Mouse (Mus musculus): ENCODE results near the gene Mboat2. TPM values are rescaled to one million over a fixed set of nuclear protein-coding genes. Genes with fewer than 3 reads are reported as not detected.
A peak's percentile ranks its signal among the peaks of the same experiment; 100 is the strongest.

The Mboat2 gene
- 0.25 and 0.76 TPM in 2 replicates for total RNA-seq (2012; rRNA removed)
- total RNA-seq (2014; rRNA removed): 2.3 and 4.0 TPM in 2 replicates
- 0.39 and 0.55 TPM in 2 replicates for polyA plus RNA-seq (2012; ENCODE audit: insufficient read length, low read depth)

DNA sequence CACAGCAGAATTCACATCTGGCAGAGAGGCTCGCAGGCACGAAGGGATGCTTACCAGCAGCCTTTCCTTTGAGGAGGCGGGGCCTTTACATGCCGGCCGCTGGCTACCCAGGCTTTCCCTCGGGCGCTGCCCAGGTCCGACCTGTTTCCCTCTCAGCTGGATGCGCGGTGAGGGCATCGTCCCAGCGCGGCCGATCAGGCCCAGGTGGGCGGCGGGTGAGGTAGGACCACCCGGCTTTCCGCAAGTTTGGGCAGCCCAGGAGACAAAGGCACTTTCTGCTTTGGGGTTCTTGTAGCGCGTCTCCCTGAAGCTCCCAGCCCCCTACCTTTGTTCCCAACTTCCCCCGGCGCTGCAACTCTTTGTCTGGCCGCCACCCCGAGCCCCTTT, at the start of gene Mboat2:
Gene Mboat2 (plus strand): TSS at position 114 of the 387 bp plus-strand sequence.
- Histone ChIP-seq H3K27me3 (replicated peaks) (peaks cover 20% of the 10 kb centered on the region), H3K4me3 (replicated peaks in 1 of 3; ENCODE audit: low read depth in 2 of 3, low read length in 2 of 3, poor library complexity in 1 of 3) (peak within 1 kb of the TSS in 2 of 3 experiments; percentile 64 to 75), H3K4me1 (ENCODE audit: control insufficient read depth in 1 of 2, insufficient read depth in 2 of 2) (peaks cover 2 to 9% of the 10 kb centered on the region in 2 experiments; a peak in 1 of 4 replicates), H3K4me2 (ENCODE audit: insufficient read depth, low read depth, poor library complexity, severe bottlenecking) (peak within 1 kb of the TSS; percentile 96), H3K9me3 (replicated peaks; ENCODE audit: low read length) (no peaks in the 10 kb centered on the region), H3K27ac (ENCODE audit: insufficient read depth, low read depth) (no peak within 1 kb of the TSS), H3K36me3 (replicated peaks in 1 of 2; ENCODE audit: control insufficient read depth in 1 of 2, insufficient read depth in 1 of 2, low read length in 1 of 2) (no peaks in the 10 kb centered on the region), H3K79me2 (replicated peaks; ENCODE audit: control insufficient read depth, extremely low read depth, insufficient read depth, poor library complexity, severe bottlenecking) (no peaks in the 10 kb centered on the region), H3K9ac (ENCODE audit: insufficient read depth, low read depth) (no peak within 1 kb of the TSS)
- TF ChIP-seq NRF1 (IDR thresholded peaks at IDR 0.05; ENCODE audit: low read depth, low read length): no peak
- dilution Hi-C loops (cut with MboI; ENCODE audit: extremely low pct_ligation_motif_present, extremely low pct_unique_long_range_greater_than_20kb, low sequenced_read_pairs) (no loop called here), in situ Hi-C loops (cut with MboI; ENCODE audit: low pct_ligation_motif_present, low pct_unique_long_range_greater_than_20kb, low sequenced_read_pairs) (no loop called here)
- no peak for DNase-seq (ENCODE audit: extremely low read depth)

DNA sequence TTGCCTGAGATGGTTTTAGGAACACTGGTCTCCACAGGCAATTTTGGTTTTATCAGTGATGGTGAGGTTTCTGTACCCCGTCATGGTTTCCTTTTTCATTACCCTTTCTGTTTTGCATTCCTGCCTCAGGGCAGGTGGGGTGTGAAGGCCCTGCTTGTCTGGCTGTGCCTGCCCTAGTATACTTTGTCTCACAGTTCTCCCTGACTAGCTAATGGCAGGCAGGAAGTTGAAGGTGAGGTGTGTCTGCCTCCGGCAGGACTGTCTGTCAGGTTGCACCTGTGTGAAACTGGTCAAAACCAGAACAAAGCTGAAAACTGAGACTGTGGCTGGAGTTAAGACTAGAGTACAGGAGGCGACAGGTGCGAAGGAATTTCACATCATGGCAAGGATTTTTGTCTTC, 46.9 kb upstream of the Mboat2 start:
- no peaks in the 10 kb centered on the region for H3K9me3 ChIP-seq (replicated peaks; ENCODE audit: low read length)
- no peak overlapping the region for H3K27ac ChIP-seq (ENCODE audit: insufficient read depth, low read depth)
- no peaks in the 10 kb centered on the region for H3K36me3 ChIP-seq (replicated peaks in 1 of 2; ENCODE audit: control insufficient read depth in 1 of 2, insufficient read depth in 1 of 2, low read length in 1 of 2)
- H3K9ac ChIP-seq (ENCODE audit: insufficient read depth, low read depth): no peak overlapping the region
- TF ChIP-seq CHD2 (IDR thresholded peaks at IDR 0.05; ENCODE audit: low read length) (no peak), MAZ (IDR thresholded peaks at IDR 0.05; ENCODE audit: low read depth, low read length) (no peak), MAFK (IDR thresholded peaks at IDR 0.05; ENCODE audit: insufficient replicate concordance, low read length) (no peak), JUN (IDR thresholded peaks at IDR 0.05; ENCODE audit: insufficient read depth, low read depth, low read length) (no peak), KAT2A (IDR thresholded peaks at IDR 0.05; ENCODE audit: insufficient replicate concordance, low read length) (no peak), MXI1 (IDR thresholded peaks at IDR 0.05; ENCODE audit: low read depth, low read length) (no peak)
- in situ Hi-C loops (cut with MboI; ENCODE audit: low pct_ligation_motif_present, low pct_unique_long_range_greater_than_20kb, low sequenced_read_pairs) (no loop called here), dilution Hi-C loops (cut with MboI; ENCODE audit: extremely low pct_ligation_motif_present, extremely low pct_unique_long_range_greater_than_20kb, low sequenced_read_pairs) (no loop called here)
- H3K27me3 ChIP-seq (replicated peaks): no peaks in the 10 kb centered on the region
- DNase-seq (ENCODE audit: extremely low read depth): peak; percentile 5
- peaks cover 0 to 15% of the 10 kb centered on the region in 2 experiments; a peak in 2 of 4 replicates for H3K4me1 ChIP-seq (ENCODE audit: control insufficient read depth in 1 of 2, insufficient read depth in 2 of 2)
- H3K4me3 ChIP-seq (replicated peaks in 1 of 3; ENCODE audit: low read depth in 2 of 3, low read length in 2 of 3, poor library complexity in 1 of 3): no peak overlapping the region
- H3K4me2 ChIP-seq (ENCODE audit: insufficient read depth, low read depth, poor library complexity, severe bottlenecking): no peak overlapping the region
- H3K79me2 ChIP-seq (replicated peaks; ENCODE audit: control insufficient read depth, extremely low read depth, insufficient read depth, poor library complexity, severe bottlenecking): no peaks in the 10 kb centered on the region

GRCm38 (mm10) chr12:24785882-24786281, 44.8 kb upstream of the Mboat2 start:
- H3K36me3 ChIP-seq (replicated peaks in 1 of 2; ENCODE audit: control insufficient read depth in 1 of 2, insufficient read depth in 1 of 2, low read length in 1 of 2): no peaks in the 10 kb centered on the region
- in situ Hi-C loops (cut with MboI; ENCODE audit: low pct_ligation_motif_present, low pct_unique_long_range_greater_than_20kb, low sequenced_read_pairs): no loop called here
- no peak for DNase-seq (ENCODE audit: extremely low read depth)
- no peaks in the 10 kb centered on the region for H3K79me2 ChIP-seq (replicated peaks; ENCODE audit: control insufficient read depth, extremely low read depth, insufficient read depth, poor library complexity, severe bottlenecking)
- no peak overlapping the region for H3K27ac ChIP-seq (ENCODE audit: insufficient read depth, low read depth)
- TF ChIP-seq BHLHE40 (IDR thresholded peaks at IDR 0.05; ENCODE audit: low read depth, low read length): no peak
- no peak for TF ChIP-seq RCOR1 (conservative IDR thresholded peaks at IDR 0.05; ENCODE audit: low read depth, low read length)
- TF ChIP-seq HCFC1 (IDR thresholded peaks at IDR 0.05; ENCODE audit: low read depth, low read length): no peak
- no peak for TF ChIP-seq MYC (IDR thresholded peaks at IDR 0.05; ENCODE audit: low read depth, low read length)
- no peak for TF ChIP-seq ETS1 (conservative IDR thresholded peaks at IDR 0.05; ENCODE audit: low read depth, low read length)
- H3K9me3 ChIP-seq (replicated peaks; ENCODE audit: low read length): no peaks in the 10 kb centered on the region
- H3K4me3 ChIP-seq (replicated peaks in 1 of 3; ENCODE audit: low read depth in 2 of 3, low read length in 2 of 3, poor library complexity in 1 of 3): no peak overlapping the region
- no peaks in the 10 kb centered on the region for H3K27me3 ChIP-seq (replicated peaks)
- dilution Hi-C loops (cut with MboI; ENCODE audit: extremely low pct_ligation_motif_present, extremely low pct_unique_long_range_greater_than_20kb, low sequenced_read_pairs): no loop called here
- H3K4me1 ChIP-seq (ENCODE audit: control insufficient read depth in 1 of 2, insufficient read depth in 2 of 2): peaks cover 0 to 17% of the 10 kb centered on the region in 2 experiments; a peak in 2 of 4 replicates
- H3K4me2 ChIP-seq (ENCODE audit: insufficient read depth, low read depth, poor library complexity, severe bottlenecking): no peak overlapping the region
- H3K9ac ChIP-seq (ENCODE audit: insufficient read depth, low read depth): no peak overlapping the region

Data from CH12.LX (cell line).